Mouse (Mus musculus) adrenal gland, adult (tissue): Measurements from ENCODE around the gene Ralgds.
A peak's percentile ranks its signal among the peaks of the same experiment; 100 is the strongest.
"Not testable (repeated sequence)": the region's sequence is repeated elsewhere in the genome, so short reads cannot be mapped to it uniquely, and the experiment has no call there.

Experiments used
- DNase-seq, 2 experiments: peaks; one replicate each; pipeline ENCODE4 v3.0.0; 2022 to 2023; ENCODE audit warnings: low spot score in 1 of 2; ENCODE audit not compliant: inconsistent age in 2 of 2

The Ralgds gene

DNA sequence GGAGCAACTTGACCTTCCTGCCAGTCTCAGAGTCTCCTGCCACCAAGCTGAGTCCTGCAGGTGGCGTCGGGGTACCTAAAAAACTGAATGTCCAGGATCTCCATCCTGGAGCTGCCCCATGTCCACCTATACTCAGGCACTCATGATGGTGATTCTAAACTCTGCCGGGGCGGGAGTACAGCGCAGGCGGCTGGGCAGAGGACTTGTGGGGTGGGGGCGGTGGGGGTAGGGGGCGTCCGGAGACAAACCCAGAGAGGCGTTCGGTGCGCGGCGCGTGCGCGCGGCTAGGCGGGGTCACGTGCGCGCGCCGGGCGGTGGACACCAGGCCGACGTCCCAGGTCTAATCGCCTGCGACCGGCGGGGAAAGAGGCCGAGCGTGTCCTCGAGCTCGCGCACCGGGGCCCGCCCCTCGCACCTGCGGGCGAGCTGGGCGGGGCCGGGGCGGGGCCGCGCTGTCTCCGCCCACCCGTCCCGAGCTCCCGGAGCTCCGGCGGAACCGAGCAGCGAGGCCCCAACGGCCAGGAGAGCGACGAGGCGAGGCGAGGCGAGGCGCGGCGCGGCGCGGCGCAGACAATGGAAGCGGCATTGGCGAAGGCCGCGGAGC lies at the start of gene Ralgds:
Gene Ralgds, plus strand, starts transcription at position 328 of the 604 bp plus-strand sequence.
- DNase-seq, result peak; percentile 69 to 81

GRCm38 (mm10) chr2:28463919-28464318 lies 49.0 kb upstream of the Ralgds start:
- DNase-seq, result peak; percentile 47 to 80

DNA sequence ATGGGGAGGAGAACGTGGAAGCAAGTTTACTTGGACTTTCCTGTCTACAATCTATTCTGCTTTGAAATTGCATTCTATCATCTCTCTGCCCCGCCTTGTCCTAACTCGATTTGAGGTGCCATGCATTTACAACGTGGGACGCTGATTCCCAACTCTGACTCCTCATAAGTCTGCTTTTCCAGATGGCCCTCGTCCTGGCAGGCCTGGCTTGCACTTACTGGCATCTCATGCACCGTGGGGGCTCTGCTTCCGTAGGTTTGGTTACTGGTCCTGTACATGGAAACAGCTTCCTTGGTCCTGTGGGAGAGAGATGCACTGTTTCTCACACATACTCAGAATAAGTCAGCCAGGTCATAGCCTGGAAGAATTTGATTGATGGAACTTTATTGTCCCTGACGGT lies 48.0 kb upstream of the Ralgds start:
- DNase-seq, result no peak

- peak; percentile 77 to 90 for DNase-seq
Measured at GRCm38 (mm10) chr2:28465836-28466518, 46.9 kb upstream of the Ralgds start, which contains the start of gene 1700007K13Rik. 1700007K13Rik (minus strand) TSS chr2:28466332.

GRCm38 (mm10) chr2:28467860-28468485 lies 45.0 kb upstream of the Ralgds start, which contains the start of gene Mrps2:
Mrps2 (plus strand) TSS chr2:28468066.
- peak; percentile 88 to 95 for DNase-seq

GRCm38 (mm10) chr2:28468486-28469225 lies 44.3 kb upstream of the Ralgds start:
- peak in 1 of 2 experiments; percentile 30 for DNase-seq

GRCm38 (mm10) chr2:28469461-28469860 lies 43.5 kb upstream of the Ralgds start:
- no peak for DNase-seq

DNA sequence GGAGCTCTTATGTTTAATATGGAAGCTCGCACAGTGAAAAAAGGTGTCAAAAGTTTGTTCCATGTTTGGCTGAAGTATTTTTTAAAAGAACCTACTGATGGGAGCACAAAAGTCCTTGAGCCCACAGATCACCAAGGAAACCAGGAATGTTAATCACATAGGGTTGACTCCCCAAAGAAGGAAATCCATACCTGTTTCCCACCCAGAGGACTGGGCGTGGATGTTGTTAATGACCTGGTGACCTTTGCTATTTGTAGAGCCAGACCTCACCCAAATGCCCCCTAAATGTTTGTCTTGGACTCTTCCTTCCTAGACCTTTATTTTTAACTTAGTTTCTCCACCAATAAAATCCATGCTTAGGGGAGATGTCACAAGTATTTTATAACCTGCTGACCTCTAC lies 42.3 kb upstream of the Ralgds start:
- no peak for DNase-seq

DNA sequence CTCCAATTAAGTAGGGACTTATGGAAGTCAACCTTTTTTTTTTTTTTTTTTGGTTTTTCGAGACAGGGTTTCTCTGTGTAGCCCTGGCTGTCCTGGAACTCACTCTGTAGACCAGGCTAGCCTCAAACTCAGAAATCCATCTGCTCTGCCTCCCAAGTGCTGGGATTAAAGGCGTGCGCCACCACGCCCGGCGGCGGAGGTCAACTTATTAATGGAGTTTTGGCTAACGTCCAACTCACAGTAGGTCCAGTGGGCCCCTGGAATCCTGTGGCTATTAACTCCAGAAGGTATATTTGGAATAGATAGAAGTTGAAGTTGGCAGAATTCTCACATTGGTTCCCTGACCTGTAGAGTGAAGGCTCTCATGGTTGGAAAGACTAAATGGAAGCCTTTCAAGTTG lies 40.9 kb upstream of the Ralgds start:
- not testable (repeated sequence) for DNase-seq

DNA sequence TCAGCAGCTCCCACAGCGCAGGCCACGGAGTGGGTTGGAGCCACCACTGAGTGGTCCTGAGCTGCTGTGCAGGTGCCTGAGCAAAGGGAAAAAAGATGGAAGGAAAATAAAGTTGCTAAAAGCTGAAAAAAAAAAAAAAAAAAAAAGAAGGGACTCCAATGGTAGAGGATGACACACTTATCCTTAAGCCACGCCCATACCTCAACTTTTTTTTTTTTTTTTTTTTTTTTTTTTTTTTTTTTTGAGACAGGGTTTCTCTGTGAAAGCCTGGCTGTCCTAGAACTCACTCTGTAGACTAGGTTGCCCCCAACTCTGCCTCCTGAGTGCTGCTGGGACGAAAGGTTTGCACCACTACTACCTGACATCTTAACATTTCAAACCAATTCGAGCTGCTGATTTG lies 34.9 kb upstream of the Ralgds start:
- DNase-seq, result not testable (repeated sequence)

- DNase-seq, result no peak
Measured at GRCm38 (mm10) chr2:28479208-28480204, 33.4 kb upstream of the Ralgds start.

GRCm38 (mm10) chr2:28483861-28484260 lies 29.1 kb upstream of the Ralgds start:
- no peak for DNase-seq

GRCm38 (mm10) chr2:28494521-28494920 lies 18.4 kb upstream of the Ralgds start:
- DNase-seq, result no peak

DNA sequence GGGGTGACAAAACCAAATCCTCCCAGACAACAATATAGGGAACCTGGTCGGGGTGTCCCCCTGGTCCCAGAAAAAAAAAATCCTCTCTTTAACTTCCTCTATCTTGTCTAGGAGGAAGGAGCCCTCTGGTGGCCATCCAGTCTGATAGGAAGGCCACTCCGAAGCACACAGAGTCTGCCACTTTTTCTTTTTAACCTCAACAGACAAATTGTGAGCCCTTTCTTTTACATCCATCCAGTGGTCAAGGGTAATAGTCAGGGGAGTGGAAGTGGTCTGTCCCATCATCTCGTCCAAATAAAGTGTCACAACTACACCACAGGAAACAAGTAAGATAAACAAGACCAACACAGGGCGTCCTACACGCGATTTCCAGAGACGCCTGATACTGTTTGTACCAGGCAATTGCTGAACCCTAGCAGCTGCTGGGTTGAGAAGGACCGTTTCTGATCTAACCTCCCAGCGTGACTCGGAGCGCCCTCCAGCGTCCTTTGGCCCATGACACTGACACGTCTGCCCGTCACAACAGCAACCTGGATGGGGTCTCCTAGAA lies 17.6 kb upstream of the Ralgds start:
- peak; percentile 22 to 54 for DNase-seq

GRCm38 (mm10) chr2:28495801-28496595 lies 16.9 kb upstream of the Ralgds start:
- DNase-seq, result no peak

GRCm38 (mm10) chr2:28496671-28497070 lies 16.3 kb upstream of the Ralgds start, which contains the start of gene Gbgt1:
Gbgt1 (plus strand) TSS chr2:28496891.
- DNase-seq, result no peak

- DNase-seq, result no peak
Measured at GRCm38 (mm10) chr2:28497561-28497960, 15.4 kb upstream of the Ralgds start.

- DNase-seq, result no peak
Measured at GRCm38 (mm10) chr2:28498431-28498830, 14.5 kb upstream of the Ralgds start.

DNA sequence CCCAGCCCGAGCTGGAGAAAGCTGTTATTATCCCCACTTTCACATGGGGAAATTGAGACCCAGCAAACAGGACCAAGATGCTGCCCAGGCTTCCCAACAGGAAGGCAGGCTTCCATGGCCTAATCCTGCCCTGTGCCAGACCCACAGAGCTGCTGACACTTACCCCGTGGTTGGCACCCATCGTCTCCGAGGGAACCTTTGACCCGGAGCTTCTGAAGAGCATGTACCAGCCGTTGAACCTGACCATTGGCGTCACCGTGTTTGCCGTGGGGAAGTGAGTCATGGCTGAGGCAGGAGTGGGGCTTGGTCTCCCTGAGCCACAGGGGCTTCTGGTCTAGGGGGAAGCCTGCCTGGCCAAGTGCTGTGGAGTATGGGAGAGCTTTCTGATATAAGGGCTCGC lies 9.9 kb upstream of the Ralgds start:
- DNase-seq, result no peak
